Mouse (Mus musculus) cortical plate, adult 2 months (tissue): ENCODE results near the gene Schip1.

Experiments
- CTCF ChIP-seq: fragments of 200-500 bp; IDR thresholded peaks from 2 replicates; pipeline ENCODE4 v1.5.1; 2011; ENCODE audit warnings: mild to moderate bottlenecking, control low read depth, low read length; ENCODE audit not compliant: insufficient read depth; ENCODE audit errors: extremely low read depth
- POLR2A ChIP-seq: fragments of 200-500 bp; IDR thresholded peaks from 2 replicates; pipeline ENCODE4 v1.6.1; 2011; ENCODE audit warnings: mild to moderate bottlenecking, low read length, control low read depth; ENCODE audit not compliant: insufficient read depth; ENCODE audit errors: extremely low read depth

- TF ChIP-seq CTCF (no peak), POLR2A (no peak)
These were observed 467.3 kb downstream of the Schip1 start for GRCm38 (mm10) chr3:68531908-68532307.
